Mouse (Mus musculus) gastrocnemius, postnatal 10 days (tissue): Measurements from ENCODE around the gene Fam161a. TPM values are rescaled to one million over a fixed set of nuclear protein-coding genes. Genes with fewer than 3 reads are reported as not detected.
"Not testable (repeated sequence)": the region's sequence is repeated elsewhere in the genome, so short reads cannot be mapped to it uniquely, and the experiment has no call there.

ENCODE experiments used
- DNase-seq: peaks from one replicate; pipeline ENCODE4 v3.0.0; 2021; ENCODE audit warnings: mixed read lengths
- total RNA-seq, 2 experiments: library from RNA; stranded (reverse); gene quantifications; 2 replicates each; pipeline ENCODE4 v1.2.3; 2021

Gene Fam161a
- total RNA-seq, 2 experiments from 2014 or later = 2.7 to 3.3 TPM

DNA sequence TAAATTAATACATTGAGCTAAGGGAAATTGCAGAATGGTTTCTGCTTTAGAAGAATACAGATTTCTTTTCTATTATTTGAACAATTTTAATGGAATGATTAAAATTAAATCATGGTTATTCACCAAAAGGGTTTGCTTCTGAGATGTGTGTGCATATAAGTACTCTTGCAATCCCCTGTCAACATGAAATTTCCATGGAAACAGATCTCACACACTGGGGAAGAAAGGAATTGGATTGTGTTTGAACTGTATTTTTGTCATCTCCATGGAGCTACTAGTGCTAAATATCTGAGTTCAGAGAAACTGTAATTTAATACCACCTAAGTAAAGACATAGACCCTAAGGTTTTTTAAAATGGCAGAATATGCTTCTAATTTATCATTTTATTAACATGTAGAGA, 42.3 kb downstream of the Fam161a start:
- DNase-seq = no peak

DNA sequence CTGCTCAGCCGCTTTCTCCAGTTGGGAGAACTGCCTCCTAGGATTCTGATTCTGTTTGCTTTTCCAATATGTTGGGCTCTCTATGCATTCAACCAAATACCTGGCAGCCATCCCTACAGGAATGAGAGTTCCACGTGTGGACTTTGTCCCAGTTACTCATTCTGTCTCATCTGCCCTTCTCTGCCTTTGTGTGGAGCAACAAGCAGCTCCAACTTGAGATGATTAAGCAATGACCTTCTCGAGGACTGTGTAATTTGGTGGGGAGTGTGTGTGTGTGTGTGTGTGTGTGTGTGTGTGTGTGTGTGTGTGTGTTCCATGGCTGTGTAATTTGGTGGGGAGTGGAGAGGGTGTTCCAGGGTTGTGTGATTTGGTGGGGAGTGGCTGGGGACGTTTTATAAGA, 45.0 kb downstream of the Fam161a start:
- DNase-seq = no peak

DNA sequence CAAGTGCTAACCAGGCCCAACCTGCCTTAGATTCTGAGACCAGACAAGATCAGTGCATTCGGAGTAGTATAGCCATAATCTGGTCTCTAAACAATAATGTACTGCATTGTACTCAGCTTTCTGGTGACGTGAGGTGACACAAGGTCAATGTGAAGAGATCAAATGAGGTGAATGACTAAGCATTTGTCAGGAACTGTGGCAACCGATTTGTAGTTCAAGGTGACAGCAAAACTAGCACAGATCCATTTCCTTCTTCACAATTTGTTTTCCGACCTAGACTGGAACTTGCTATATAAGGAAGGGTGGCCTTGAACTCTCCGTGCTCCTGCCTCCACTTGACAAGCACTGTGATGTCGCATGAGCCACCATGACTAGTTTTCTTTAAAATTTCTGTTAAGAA, 55.8 kb downstream of the Fam161a start:
- DNase-seq = no peak

DNA sequence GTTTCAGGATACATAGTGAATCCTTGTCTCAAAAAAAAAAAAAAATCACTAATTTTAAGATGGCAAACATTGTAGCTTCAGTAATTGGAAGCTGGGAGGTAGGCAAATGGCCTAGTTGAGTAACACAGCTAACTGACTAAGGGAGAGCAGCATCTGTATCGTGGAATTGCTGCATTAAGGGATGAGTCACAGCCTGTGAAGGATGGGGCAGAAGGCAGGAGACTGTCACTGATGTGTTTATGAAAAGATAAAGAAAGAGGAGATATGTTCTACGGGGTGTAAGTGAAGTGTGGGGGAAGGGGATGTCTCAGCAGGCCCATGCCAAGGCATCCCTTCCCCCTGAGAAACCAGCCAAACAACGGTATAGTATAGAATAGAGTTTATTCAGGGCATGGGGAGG, 56.5 kb downstream of the Fam161a start:
- DNase-seq = no peak

DNA sequence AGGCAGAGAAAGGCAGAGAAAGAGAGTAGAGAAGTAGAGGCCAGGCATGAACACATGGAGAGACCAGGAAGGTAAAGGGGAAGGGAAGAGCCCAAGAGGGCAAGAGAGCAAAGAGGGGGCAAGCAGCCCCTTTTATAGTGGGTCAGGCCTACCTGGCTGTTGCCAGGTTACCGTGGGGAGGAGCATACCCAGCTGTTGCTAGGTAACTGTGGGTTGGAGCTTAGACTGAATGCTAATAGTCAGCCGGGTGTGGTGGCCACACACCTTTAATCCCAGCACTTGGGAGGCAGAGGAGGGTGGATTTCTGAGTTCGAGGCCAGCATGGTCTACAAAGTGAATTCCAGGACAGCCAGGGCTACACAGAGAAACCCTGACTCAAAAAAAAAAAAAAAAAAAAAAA, 56.9 kb downstream of the Fam161a start:
- not testable (repeated sequence) for DNase-seq

DNA sequence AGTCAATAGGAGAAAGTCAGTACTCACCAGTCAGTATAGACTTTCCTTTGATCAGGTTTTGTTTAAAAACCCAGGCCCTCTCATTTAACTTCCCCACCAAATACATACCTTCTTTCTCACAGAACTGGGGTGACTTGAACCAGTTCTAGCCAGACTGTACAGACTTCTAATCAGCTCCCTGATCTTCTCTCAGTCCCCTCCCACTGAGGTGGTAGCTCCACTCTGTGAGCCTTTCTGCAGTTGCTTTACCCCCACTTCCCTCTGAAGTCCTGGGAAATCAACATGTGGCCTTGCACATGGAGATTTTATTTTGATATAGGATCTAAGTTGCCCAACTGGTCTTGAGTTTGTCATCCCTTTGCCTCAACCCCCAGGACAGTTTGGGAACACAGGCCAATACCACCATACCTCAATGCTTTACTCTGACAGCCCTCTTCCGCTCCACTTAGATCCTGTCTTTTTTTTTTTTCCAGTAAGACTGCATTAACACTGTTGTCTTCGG, 57.9 kb downstream of the Fam161a start:
- no peak for DNase-seq

DNA sequence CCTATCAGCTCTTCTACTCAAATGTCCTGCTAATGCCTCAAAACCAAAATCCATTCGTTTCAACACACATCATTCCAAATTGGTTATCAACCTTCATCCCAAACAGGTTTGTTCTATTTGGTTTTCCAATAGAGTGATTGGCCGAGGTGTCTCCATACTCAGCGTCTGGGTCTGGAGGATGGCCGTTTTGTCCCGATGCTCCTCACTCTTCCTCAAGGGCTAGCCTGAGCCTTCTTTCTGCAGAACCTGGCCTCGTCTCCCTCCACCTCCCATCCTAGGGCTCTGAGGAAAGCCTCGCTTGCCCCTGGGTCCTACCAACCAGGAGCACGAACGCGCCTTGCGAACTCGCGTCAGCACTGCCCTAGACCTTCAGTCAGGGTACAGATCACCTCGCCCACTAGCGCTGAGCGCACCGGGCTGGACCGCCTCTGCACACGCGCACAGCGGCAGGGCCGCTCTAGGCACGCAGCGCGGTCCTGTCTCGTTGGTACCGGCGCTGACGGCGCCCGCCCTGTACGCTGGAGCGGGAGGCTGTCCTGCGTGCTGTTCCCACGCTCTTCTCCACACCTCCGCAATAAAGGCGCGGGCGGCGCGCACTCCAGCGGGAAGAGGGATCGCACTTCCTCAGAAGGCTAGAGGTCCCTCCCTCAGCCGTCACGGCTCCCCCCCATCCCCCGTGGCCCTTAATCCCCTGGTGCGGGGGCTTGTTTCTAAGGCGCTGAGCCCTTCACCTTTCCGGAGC, 60.2 kb downstream of the Fam161a start:
- peak; percentile 77 for DNase-seq

DNA sequence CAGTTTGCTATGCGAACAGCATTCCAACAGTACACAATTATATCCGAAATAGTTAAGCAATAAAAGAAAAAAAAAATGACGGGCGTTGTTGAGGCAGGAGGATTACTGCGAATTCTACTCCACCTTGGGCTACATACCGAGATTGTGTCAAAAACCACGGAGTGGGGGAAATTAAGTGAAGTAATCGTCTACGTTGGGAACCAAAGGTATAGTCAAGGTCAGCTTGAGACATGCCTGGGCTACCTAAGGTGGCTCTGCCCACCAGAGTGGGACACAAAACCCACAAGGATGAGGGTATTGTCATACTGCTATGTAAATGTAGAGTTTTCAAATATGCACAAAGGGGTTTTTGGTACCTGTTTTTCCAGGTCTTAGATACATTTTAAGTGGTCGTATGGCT, 60.9 kb downstream of the Fam161a start:
- DNase-seq = no peak

DNA sequence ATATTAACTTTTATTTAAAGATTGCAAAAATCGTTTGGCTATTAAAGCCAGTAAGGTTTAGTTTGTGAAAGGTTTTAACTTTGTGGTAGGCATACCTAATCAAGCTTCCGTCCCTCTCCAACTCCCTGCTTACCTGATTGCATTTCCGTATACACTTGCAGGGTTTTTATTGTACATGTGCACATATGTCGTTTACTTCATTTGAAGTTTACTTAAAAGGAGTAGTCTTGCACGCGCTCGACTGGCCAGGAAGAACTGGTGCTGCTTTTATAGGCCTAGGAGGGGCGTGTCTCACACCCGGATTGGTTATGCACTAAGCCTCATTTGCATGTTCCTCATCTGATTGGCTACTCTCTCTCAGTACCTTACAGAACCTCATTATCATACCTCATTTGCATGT, 61.7 kb downstream of the Fam161a start:
- not testable (repeated sequence) for DNase-seq

DNA sequence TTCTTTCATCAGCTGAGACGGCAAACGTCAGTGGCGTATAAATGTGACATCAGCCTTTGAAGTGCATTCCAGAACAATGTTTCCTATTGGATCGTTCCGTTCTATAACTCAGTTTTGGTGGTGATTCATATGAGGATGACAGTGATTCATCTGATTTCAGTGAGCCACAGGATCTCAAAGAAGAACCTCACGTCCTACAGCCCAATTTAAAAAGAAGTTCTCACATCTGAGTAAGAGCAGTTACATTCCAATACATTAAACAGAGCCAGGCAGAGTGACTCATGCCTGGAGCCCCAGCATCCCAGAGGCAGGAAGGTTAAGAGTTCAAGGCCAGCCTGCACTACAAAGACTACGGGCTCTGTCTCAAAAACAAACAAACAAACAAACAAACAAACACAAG, 67.5 kb downstream of the Fam161a start:
- no peak for DNase-seq

DNA sequence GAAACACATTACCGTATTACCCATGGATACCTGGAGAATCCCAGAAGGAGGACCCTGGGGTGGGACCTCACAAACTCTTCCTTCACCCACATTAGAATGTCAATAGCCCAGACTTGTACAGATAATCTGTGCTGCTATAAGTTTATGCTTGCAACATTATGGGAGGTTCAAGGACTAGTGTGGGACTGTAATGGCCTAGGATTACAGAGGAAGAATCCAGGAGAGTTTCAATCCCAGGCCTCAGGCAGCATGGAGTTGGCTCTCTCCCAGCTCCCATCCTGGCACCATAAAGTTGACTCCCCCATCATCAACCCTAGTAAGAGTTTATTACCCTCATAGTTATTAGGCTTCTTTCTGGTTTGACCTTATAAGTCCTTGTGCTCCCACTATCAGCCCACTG, 71.2 kb downstream of the Fam161a start:
- DNase-seq = no peak

Other genes with a start within 250 kb of the Fam161a start
- 1 to 10 TPM; 4.0 to 4.4 TPM for gene B3gnt2, start 146.6 kb upstream of the Fam161a start, total RNA-seq
- gene Zrsr1, start 35.5 kb upstream of the Fam161a start, total RNA-seq = 10 to 100 TPM in 1 of 2 experiments, 1 to 10 TPM in 1; 9.7 to 11.4 TPM
- 1 to 10 TPM; 3.9 to 5.9 TPM for gene Gm28048, start 25.4 kb upstream of the Fam161a start, total RNA-seq
- gene Commd1, start 25.1 kb upstream of the Fam161a start, total RNA-seq = 100 to 1,000 TPM; 140 to 151 TPM
- gene Cct4, start 17.0 kb upstream of the Fam161a start, total RNA-seq = 100 to 1,000 TPM; 118 to 122 TPM
- 10 to 100 TPM; 38.0 to 50.6 TPM for gene Xpo1, start 248.5 kb downstream of the Fam161a start, total RNA-seq